Mouse (Mus musculus): ENCODE data around the gene Tpbgl.

The Tpbgl gene

GRCm38 (mm10) chr7:99641245-99641644 lies 14.3 kb upstream of the Tpbgl start:
- DNase-seq: no peak

GRCm38 (mm10) chr7:99633966-99634665 lies 7.2 kb upstream of the Tpbgl start:
- no peak for DNase-seq

GRCm38 (mm10) chr7:99632286-99632685 lies 5.4 kb upstream of the Tpbgl start:
- no peak for DNase-seq

GRCm38 (mm10) chr7:99627366-99627765 lies 463 bp upstream of the Tpbgl start:
- DNase-seq: no peak

GRCm38 (mm10) chr7:99625722-99626375 lies 1.1 kb downstream of the Tpbgl start:
- DNase-seq: peak; percentile 63 to 75

- peak in 1 of 2 experiments; percentile 31 for DNase-seq
Observed at GRCm38 (mm10) chr7:99618860-99619259, 8.0 kb downstream of the Tpbgl start.

GRCm38 (mm10) chr7:99618264-99618663 lies 8.6 kb downstream of the Tpbgl start:
- DNase-seq: no peak

- DNase-seq: no peak
Observed at GRCm38 (mm10) chr7:99607632-99608031, 19.3 kb downstream of the Tpbgl start.

- DNase-seq: no peak
Observed at GRCm38 (mm10) chr7:99606766-99607165, 20.1 kb downstream of the Tpbgl start.

- DNase-seq: no peak
Observed at GRCm38 (mm10) chr7:99606303-99606702, 20.6 kb downstream of the Tpbgl start.

GRCm38 (mm10) chr7:99605058-99605457 lies 21.8 kb downstream of the Tpbgl start:
- DNase-seq: no peak

- no peak for DNase-seq
Observed at GRCm38 (mm10) chr7:99603875-99604662, 22.8 kb downstream of the Tpbgl start.

- no peak for DNase-seq
Observed at GRCm38 (mm10) chr7:99598722-99599121, 28.2 kb downstream of the Tpbgl start.

GRCm38 (mm10) chr7:99593868-99594803 lies 32.8 kb downstream of the Tpbgl start:
- DNase-seq: no peak

- no peak for DNase-seq
Observed at GRCm38 (mm10) chr7:99592669-99593068, 34.2 kb downstream of the Tpbgl start.

- no peak for DNase-seq
Observed at GRCm38 (mm10) chr7:99590646-99591045, 36.3 kb downstream of the Tpbgl start.

GRCm38 (mm10) chr7:99590064-99590463 lies 36.8 kb downstream of the Tpbgl start:
- DNase-seq: peak; percentile 40 to 71

GRCm38 (mm10) chr7:99585976-99586375 lies 40.9 kb downstream of the Tpbgl start:
- DNase-seq: no peak

- no peak for DNase-seq
Observed at GRCm38 (mm10) chr7:99583625-99584024, 43.3 kb downstream of the Tpbgl start.

GRCm38 (mm10) chr7:99582867-99583266 lies 44.0 kb downstream of the Tpbgl start:
- DNase-seq: no peak

GRCm38 (mm10) chr7:99582306-99582705 lies 44.6 kb downstream of the Tpbgl start:
- DNase-seq: no peak

GRCm38 (mm10) chr7:99580247-99580646 lies 46.7 kb downstream of the Tpbgl start:
- DNase-seq: no peak
